Mouse (Mus musculus): ENCODE results near the gene Olfr319.
A peak's percentile ranks its signal among the peaks of the same experiment; 100 is the strongest.
"Not testable (repeated sequence)": the region's sequence is repeated elsewhere in the genome, so short reads cannot be mapped to it uniquely, and the experiment has no call there.

The Olfr319 gene

GRCm38 (mm10) chr11:58698862-58699261 is at the start of gene Olfr319:
Gene Olfr319 (plus strand): TSS chr11:58699162.
- no peak within 1 kb of the TSS for H3K4me3 ChIP-seq (replicated peaks; ENCODE audit: low read length)
- no peaks in the 10 kb centered on the region for H3K36me3 ChIP-seq (ENCODE audit: insufficient read depth, low read length)
- peaks cover 32% of the 10 kb centered on the region for H3K9me3 ChIP-seq (ENCODE audit: low read length)
- H3K4me1 ChIP-seq (replicated peaks; ENCODE audit: low read depth, low read length): no peaks in the 10 kb centered on the region
- H3K27me3 ChIP-seq (ENCODE audit: insufficient read depth, low read length): no peaks in the 10 kb centered on the region
- no peak for TF ChIP-seq CTCF (conservative IDR thresholded peaks at IDR 0.05; ENCODE audit: low read length)
- TF ChIP-seq POU5F1 (IDR thresholded peaks at IDR 0.05; ENCODE audit: borderline replicate concordance, low read length): no peak
- no peak for TF ChIP-seq NANOG (IDR thresholded peaks at IDR 0.05; ENCODE audit: borderline replicate concordance, low read length)

GRCm38 (mm10) chr11:58655151-58655550 is 43.8 kb upstream of the Olfr319 start:
- Histone ChIP-seq H3K4me3 (replicated peaks; ENCODE audit: low read length) (no peak overlapping the region), H3K4me1 (replicated peaks; ENCODE audit: low read depth, low read length) (peaks cover 3% of the 10 kb centered on the region; the same call in 1 of the 2 replicates), H3K9me3 (ENCODE audit: low read length) (no peaks in the 10 kb centered on the region), H3K27me3 (ENCODE audit: insufficient read depth, low read length) (0 out of 2 replicates have a peak, but pooled peaks cover 2% of the 10 kb centered on the region), H3K36me3 (ENCODE audit: insufficient read depth, low read length) (no peaks in the 10 kb centered on the region)
- TF ChIP-seq NANOG (IDR thresholded peaks at IDR 0.05; ENCODE audit: borderline replicate concordance, low read length) (no peak), POU5F1 (IDR thresholded peaks at IDR 0.05; ENCODE audit: borderline replicate concordance, low read length) (no peak), CTCF (conservative IDR thresholded peaks at IDR 0.05; ENCODE audit: low read length) (no peak)

- no peak for TF ChIP-seq NANOG (IDR thresholded peaks at IDR 0.05; ENCODE audit: borderline replicate concordance, low read length)
- TF ChIP-seq CTCF (conservative IDR thresholded peaks at IDR 0.05; ENCODE audit: low read length): no peak
Measured at GRCm38 (mm10) chr11:58658596-58658995, 40.4 kb upstream of the Olfr319 start, which contains the start of gene Olfr322. Gene Olfr322 (plus strand): TSS chr11:58658782.

GRCm38 (mm10) chr11:58669252-58669651 is 29.7 kb upstream of the Olfr319 start:
- Histone ChIP-seq H3K27me3 (ENCODE audit: insufficient read depth, low read length) (no peaks in the 10 kb centered on the region), H3K36me3 (ENCODE audit: insufficient read depth, low read length) (no peaks in the 10 kb centered on the region), H3K9me3 (ENCODE audit: low read length) (no peaks in the 10 kb centered on the region), H3K4me1 (replicated peaks; ENCODE audit: low read depth, low read length) (no peaks in the 10 kb centered on the region; the same call in 1 of the 2 replicates), H3K4me3 (replicated peaks; ENCODE audit: low read length) (no peak overlapping the region)
- TF ChIP-seq POU5F1 (IDR thresholded peaks at IDR 0.05; ENCODE audit: borderline replicate concordance, low read length): no peak
- TF ChIP-seq CTCF (conservative IDR thresholded peaks at IDR 0.05; ENCODE audit: low read length): no peak; the same call in 1 of the 2 replicates
- TF ChIP-seq NANOG (IDR thresholded peaks at IDR 0.05; ENCODE audit: borderline replicate concordance, low read length): no peak

More at GRCm38 (mm10) chr11:58658596-58658995, 40.4 kb upstream of the Olfr319 start, which contains the start of gene Olfr322:
- Histone ChIP-seq H3K27me3 (ENCODE audit: insufficient read depth, low read length) (no peaks in the 10 kb centered on the region), H3K4me1 (replicated peaks; ENCODE audit: low read depth, low read length) (no peaks in the 10 kb centered on the region), H3K9me3 (ENCODE audit: low read length) (no peaks in the 10 kb centered on the region), H3K36me3 (ENCODE audit: insufficient read depth, low read length) (no peaks in the 10 kb centered on the region), H3K4me3 (replicated peaks; ENCODE audit: low read length) (no peak within 1 kb of the TSS)

GRCm38 (mm10) chr11:58671825-58672224 is 27.1 kb upstream of the Olfr319 start:
- no peaks in the 10 kb centered on the region for H3K27me3 ChIP-seq (ENCODE audit: insufficient read depth, low read length)
- TF ChIP-seq CTCF (conservative IDR thresholded peaks at IDR 0.05; ENCODE audit: low read length): peak; percentile 25; the same call in 1 of the 2 replicates
- no peak for TF ChIP-seq NANOG (IDR thresholded peaks at IDR 0.05; ENCODE audit: borderline replicate concordance, low read length)

GRCm38 (mm10) chr11:58680799-58681198 is 18.2 kb upstream of the Olfr319 start, which contains the start of gene Olfr320:
Gene Olfr320 (plus strand): TSS chr11:58681099.
- H3K27me3 ChIP-seq (ENCODE audit: insufficient read depth, low read length): no peaks in the 10 kb centered on the region
- no peak within 1 kb of the TSS for H3K4me3 ChIP-seq (replicated peaks; ENCODE audit: low read length)
- no peaks in the 10 kb centered on the region for H3K36me3 ChIP-seq (ENCODE audit: insufficient read depth, low read length)
- TF ChIP-seq POU5F1 (IDR thresholded peaks at IDR 0.05; ENCODE audit: borderline replicate concordance, low read length) (no peak), CTCF (conservative IDR thresholded peaks at IDR 0.05; ENCODE audit: low read length) (no peak)
- no peaks in the 10 kb centered on the region for H3K4me1 ChIP-seq (replicated peaks; ENCODE audit: low read depth, low read length)
- no peaks in the 10 kb centered on the region for H3K9me3 ChIP-seq (ENCODE audit: low read length)

More at GRCm38 (mm10) chr11:58671825-58672224, 27.1 kb upstream of the Olfr319 start:
- H3K9me3 ChIP-seq (ENCODE audit: low read length): no peaks in the 10 kb centered on the region
- H3K4me1 ChIP-seq (replicated peaks; ENCODE audit: low read depth, low read length): no peaks in the 10 kb centered on the region; the same call in 1 of the 2 replicates
- H3K4me3 ChIP-seq (replicated peaks; ENCODE audit: low read length): no peak overlapping the region
- no peaks in the 10 kb centered on the region for H3K36me3 ChIP-seq (ENCODE audit: insufficient read depth, low read length)

- H3K9me3 ChIP-seq (ENCODE audit: low read length): no peaks in the 10 kb centered on the region
- H3K27me3 ChIP-seq (ENCODE audit: insufficient read depth, low read length): no peaks in the 10 kb centered on the region
- TF ChIP-seq CTCF (conservative IDR thresholded peaks at IDR 0.05; ENCODE audit: low read length): no peak
- no peak for TF ChIP-seq POU5F1 (IDR thresholded peaks at IDR 0.05; ENCODE audit: borderline replicate concordance, low read length)
- no peak for TF ChIP-seq NANOG (IDR thresholded peaks at IDR 0.05; ENCODE audit: borderline replicate concordance, low read length)
- no peaks in the 10 kb centered on the region for H3K4me1 ChIP-seq (replicated peaks; ENCODE audit: low read depth, low read length)
- H3K36me3 ChIP-seq (ENCODE audit: insufficient read depth, low read length): no peaks in the 10 kb centered on the region
- H3K4me3 ChIP-seq (replicated peaks; ENCODE audit: low read length): no peak overlapping the region
Measured at GRCm38 (mm10) chr11:58709086-58709485, 10.1 kb downstream of the Olfr319 start.

- not testable (repeated sequence) for H3K36me3 ChIP-seq (ENCODE audit: insufficient read depth, low read length); H3K27me3 ChIP-seq (ENCODE audit: insufficient read depth, low read length); H3K4me3 ChIP-seq (replicated peaks; ENCODE audit: low read length); H3K4me1 ChIP-seq (replicated peaks; ENCODE audit: low read depth, low read length)
- H3K9me3 ChIP-seq (ENCODE audit: low read length): peaks cover 17% of the 10 kb centered on the region
Measured at GRCm38 (mm10) chr11:58717723-58718122, 18.8 kb downstream of the Olfr319 start.

- H3K36me3 ChIP-seq (ENCODE audit: insufficient read depth, low read length): no peaks in the 10 kb centered on the region
- TF ChIP-seq NANOG (IDR thresholded peaks at IDR 0.05; ENCODE audit: borderline replicate concordance, low read length) (no peak), CTCF (conservative IDR thresholded peaks at IDR 0.05; ENCODE audit: low read length) (no peak), POU5F1 (IDR thresholded peaks at IDR 0.05; ENCODE audit: borderline replicate concordance, low read length) (no peak)
Measured at GRCm38 (mm10) chr11:58719701-58720100, 20.7 kb downstream of the Olfr319 start.

More at GRCm38 (mm10) chr11:58719701-58720100, 20.7 kb downstream of the Olfr319 start:
- H3K4me3 ChIP-seq (replicated peaks; ENCODE audit: low read length): no peak overlapping the region
- H3K9me3 ChIP-seq (ENCODE audit: low read length): peaks cover 17% of the 10 kb centered on the region
- no peaks in the 10 kb centered on the region for H3K27me3 ChIP-seq (ENCODE audit: insufficient read depth, low read length)
- H3K4me1 ChIP-seq (replicated peaks; ENCODE audit: low read depth, low read length): no peaks in the 10 kb centered on the region

Data from E14TG2a.4 (cell line).